ENCODE assay signal across 17 mouse cellular contexts in the genomic region with DNA sequence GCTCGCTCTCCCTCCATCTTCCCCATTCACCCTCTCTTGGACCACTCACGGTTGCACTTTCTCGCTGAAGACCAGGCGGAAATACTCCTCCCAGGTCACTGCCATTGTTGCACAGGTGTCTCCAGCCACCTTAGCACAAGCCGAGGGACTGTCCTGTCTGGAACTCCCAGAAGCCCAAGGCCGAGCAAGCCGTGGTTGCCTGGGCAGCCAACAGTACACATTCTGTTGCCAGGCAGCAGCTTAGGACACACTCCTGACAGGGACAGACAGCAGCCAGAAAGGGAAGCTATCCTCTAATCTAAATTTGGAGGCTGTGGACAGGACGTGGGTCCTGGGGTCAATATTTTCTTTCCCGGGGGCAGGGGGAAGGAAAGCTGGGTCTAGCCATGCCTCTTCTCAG. TPM values are rescaled to one million over a fixed set of nuclear protein-coding genes. Genes with fewer than 3 reads are reported as not detected.
"Had no signal": no experiment of that assay in that cellular context is flagged by ENCODE, and none has a peak within 500 bp of the region (broad histone marks: within the 10 kb centered on the region; RNA-seq: fewer than 3 reads in every experiment).

TSS of gene Cfap73 (minus strand) at position 105 of the 400 bp plus-strand sequence.

- DNase-seq: kidney, postnatal 25 days; layer of hippocampus, adult 9-11 months; liver, embryonic 13.5 days; lung, adult 2 months; lung, postnatal 14 days; lung, postnatal 4 days; right cerebral cortex, adult 18-20 months; right cerebral cortex, postnatal 14 days; right cerebral cortex, postnatal 4 days; thymus, adult 18-20 months; thymus, postnatal 36 days had no signal

RNA-seq across cellular contexts. Expression of gene Cfap73, which starts in this region (rescaled TPM):
- total RNA-seq: left cerebral cortex, adult 18-20 months; left cerebral cortex, postnatal 36 days; liver, adult 2 months; megakaryocyte progenitor cell, adult 5-6 weeks; monocyte, adult 5-6 weeks; neutrophil, adult 5-6 weeks had no signal
